Mouse (Mus musculus) monocyte, adult 59 days (primary cell): ENCODE results near the gene Gm49450. TPM values are rescaled to one million over a fixed set of nuclear protein-coding genes. Genes with fewer than 3 reads are reported as not detected.

ENCODE experiments used
- total RNA-seq, 2 experiments: library from RNA; stranded (reverse); gene quantifications; one replicate each; pipeline ENCODE4 v1.2.4; 2023

Gm49450 gene
- not detected for total RNA-seq

GRCm38 (mm10) chr15:98953401-98954356 lies at the start of gene Gm49450, which contains the start of gene Tuba1a:
Gm49450 (minus strand) TSS chr15:98953551.
Tuba1a (minus strand) TSS chr15:98953703.

GRCm38 (mm10) chr15:98934217-98934839 lies 19.0 kb downstream of the Gm49450 start, which contains the start of gene Tuba1b:
Tuba1b (minus strand) TSS chr15:98934565.

GRCm38 (mm10) chr15:98917538-98918498 lies 35.5 kb downstream of the Gm49450 start, which contains the start of gene Lmbr1l:
Lmbr1l (minus strand) TSS chr15:98918231.

GRCm38 (mm10) chr15:98897928-98898800 lies 55.2 kb downstream of the Gm49450 start, which contains the start of gene Dhh:
Dhh (minus strand) TSS chr15:98898540.

GRCm38 (mm10) chr15:98893940-98894745 lies 59.2 kb downstream of the Gm49450 start, which contains the start of gene Rhebl1:
Rhebl1 (minus strand) TSS chr15:98894540.

Other genes with a start within 250 kb of the Gm49450 start
- gene Ccdc65, start 245.3 kb downstream of the Gm49450 start, total RNA-seq = not detected
- 1 to 10 TPM in 1 of 2 experiments, under 1 TPM in 1; 0.94 to 1.3 TPM for gene Fkbp11, start 225.4 kb downstream of the Gm49450 start, total RNA-seq
- gene Arf3, start 190.3 kb downstream of the Gm49450 start, total RNA-seq = 10 to 100 TPM; 85.4 to 92.2 TPM
- gene Wnt10b, start 175.4 kb downstream of the Gm49450 start, total RNA-seq = not detected
- gene Wnt1, start 163.7 kb downstream of the Gm49450 start, total RNA-seq = not detected
- gene Ddn, start 144.1 kb downstream of the Gm49450 start, total RNA-seq = not detected
- gene Prkag1, start 122.0 kb downstream of the Gm49450 start, total RNA-seq = 10 to 100 TPM; 54.0 to 54.3 TPM
- 100 to 1,000 TPM; 118 to 120 TPM for gene Kmt2d, start 82.3 kb downstream of the Gm49450 start, total RNA-seq
- 10 to 100 TPM in 1 of 2 experiments, 1 to 10 TPM in 1; 4.6 to 10.5 TPM for gene Rhebl1, start 59.0 kb downstream of the Gm49450 start, total RNA-seq
- gene Dhh, start 55.0 kb downstream of the Gm49450 start, total RNA-seq = not detected
- 100 to 1,000 TPM; 112 to 113 TPM for gene Lmbr1l, start 35.3 kb downstream of the Gm49450 start, total RNA-seq
- 100 to 1,000 TPM; 138 to 142 TPM for gene Tuba1b, start 19.0 kb downstream of the Gm49450 start, total RNA-seq
- 100 to 1,000 TPM; 119 to 136 TPM for gene Tuba1a, start 152 bp upstream of the Gm49450 start, total RNA-seq
- 100 to 1,000 TPM; 144 to 185 TPM for gene Tuba1c, start 76.3 kb upstream of the Gm49450 start, total RNA-seq
- gene Prph, start 101.6 kb upstream of the Gm49450 start, total RNA-seq = not detected
- gene Troap, start 121.0 kb upstream of the Gm49450 start, total RNA-seq = 1 to 10 TPM in 1 of 2 experiments, not detected in 1; 2.2 TPM
- gene C1ql4, start 134.3 kb upstream of the Gm49450 start, total RNA-seq = not detected
- 10 to 100 TPM in 1 of 2 experiments, 1 to 10 TPM in 1; 9.7 to 10.2 TPM for gene Dnajc22, start 139.6 kb upstream of the Gm49450 start, total RNA-seq
- 1 to 10 TPM in 1 of 2 experiments, under 1 TPM in 1; 0.97 to 1.0 TPM for gene Spats2, start 172.4 kb upstream of the Gm49450 start, total RNA-seq